Mouse (Mus musculus) thymus, adult 2 months (tissue): ENCODE measurements around the gene Card9. TPM values are rescaled to one million over a fixed set of nuclear protein-coding genes. Genes with fewer than 3 reads are reported as not detected.

Source experiments
- DNase-seq: peaks from one replicate; pipeline ENCODE4 v3.0.0; 2021
- H3K27ac ChIP-seq: fragments of 200-500 bp; 2 replicates; pipeline ENCODE4 v1.5.1; 2012; ENCODE audit warnings: low read length, control low read depth; ENCODE audit not compliant: control insufficient read depth, insufficient read depth
- H3K27me3 ChIP-seq: fragments of 200-500 bp; 2 replicates; pipeline ENCODE4 v1.6.1; 2012; ENCODE audit warnings: mild to moderate bottlenecking, low read length, moderate library complexity, mixed read lengths; ENCODE audit not compliant: control insufficient read depth, insufficient read depth
- H3K36me3 ChIP-seq: fragments of 200-500 bp; 2 replicates; pipeline ENCODE4 v1.6.1; 2012; ENCODE audit warnings: mild to moderate bottlenecking, low read length, moderate library complexity; ENCODE audit not compliant: control insufficient read depth, insufficient read depth
- H3K4me1 ChIP-seq: fragments of 200-500 bp; replicated peaks from 2 replicates; pipeline ENCODE4 v1.6.1; 2012; ENCODE audit warnings: low read length; ENCODE audit not compliant: control insufficient read depth, insufficient read depth
- H3K4me3 ChIP-seq: fragments of 200-500 bp; 2 replicates; pipeline ENCODE4 v1.5.1; 2012; ENCODE audit warnings: mild to moderate bottlenecking, low read length, control low read depth, moderate library complexity; ENCODE audit not compliant: control insufficient read depth, insufficient read depth
- CTCF ChIP-seq: fragments of 200-500 bp; IDR thresholded peaks from 2 replicates; pipeline ENCODE4 v1.5.1; 2012; ENCODE audit warnings: mild to moderate bottlenecking, control low read depth, low read length, moderate library complexity, borderline replicate concordance; ENCODE audit not compliant: control insufficient read depth, poor library complexity, insufficient read depth; ENCODE audit errors: extremely low read depth
- POLR2A ChIP-seq: fragments of 200-500 bp; IDR thresholded peaks from 2 replicates; pipeline ENCODE4 v1.6.1; 2012; ENCODE audit warnings: mild to moderate bottlenecking, low read length, control low read depth, moderate library complexity; ENCODE audit not compliant: control insufficient read depth, poor library complexity, insufficient read depth; ENCODE audit errors: extremely low read depth
- WGBS: fragments of 180-500 bp; shearing (Covaris S2); methylation state at CpG from one replicate; pipeline ENCODE4 v1.1.7; 2018; 5-methylcytosine and 5-hydroxymethylcytosine counted together
- polyA plus RNA-seq: library from polyadenylated mRNA; depleted of rRNA; stranded (reverse); fragments of >200 nt; gene quantifications from 2 replicates; pipeline ENCODE4 v1.2.3, GENCODE M21; 2012

Card9 gene
- polyA plus RNA-seq, 1 experiment, result 51.0 TPM

GRCm38 (mm10) chr2:26330702-26331101 is 30.0 kb downstream of the Card9 start:
- Histone ChIP-seq H3K4me3 (no peak overlapping the region), H3K27ac (no peak overlapping the region), H3K27me3 (no peaks in the 10 kb centered on the region), H3K36me3 (0 out of 2 replicates have a peak, but pooled peaks cover 7% of the 10 kb centered on the region), H3K4me1 (no peaks in the 10 kb centered on the region)
- TF ChIP-seq POLR2A (no peak), CTCF (no peak)
- WGBS, result 95% methylated on average over 6 of the region's 6 CpGs
- no peak for DNase-seq

- H3K36me3 ChIP-seq, result 0 out of 2 replicates have a peak, but pooled peaks cover 7% of the 10 kb centered on the region
- no peaks in the 10 kb centered on the region for H3K4me1 ChIP-seq
Measured at GRCm38 (mm10) chr2:26330056-26330468, 30.7 kb downstream of the Card9 start.

GRCm38 (mm10) chr2:26329402-26329801 is 31.3 kb downstream of the Card9 start:
- no peak overlapping the region for H3K27ac ChIP-seq
- no peak overlapping the region for H3K4me3 ChIP-seq
- 93% methylated on average over 8 of the region's 8 CpGs for WGBS
- H3K36me3 ChIP-seq, result 0 out of 2 replicates have a peak, but pooled peaks cover 7% of the 10 kb centered on the region
- TF ChIP-seq POLR2A (no peak), CTCF (no peak)
- no peak for DNase-seq
- H3K4me1 ChIP-seq, result no peaks in the 10 kb centered on the region
- no peaks in the 10 kb centered on the region for H3K27me3 ChIP-seq

More at GRCm38 (mm10) chr2:26330056-26330468, 30.7 kb downstream of the Card9 start:
- DNase-seq, result no peak
- Histone ChIP-seq H3K4me3 (no peak overlapping the region), H3K27me3 (no peaks in the 10 kb centered on the region), H3K27ac (no peak overlapping the region)
- 97% methylated on average over 4 of the region's 4 CpGs for WGBS
- TF ChIP-seq CTCF (no peak), POLR2A (no peak)

- no peak for DNase-seq
- 73% methylated on average over 4 of the region's 4 CpGs for WGBS
Measured at GRCm38 (mm10) chr2:26327852-26328251, 32.9 kb downstream of the Card9 start.

GRCm38 (mm10) chr2:26325386-26326181 is 35.1 kb downstream of the Card9 start:
- H3K36me3 ChIP-seq, result peaks cover 11% of the 10 kb centered on the region; the same call in 1 of the 2 replicates
- WGBS, result 77% methylated on average over 15 of the region's 15 CpGs
- DNase-seq, result peak; percentile 50
- no peak overlapping the region for H3K4me3 ChIP-seq
- TF ChIP-seq CTCF (peak; percentile 95), POLR2A (no peak)
- no peak overlapping the region for H3K27ac ChIP-seq
- no peaks in the 10 kb centered on the region for H3K27me3 ChIP-seq
- H3K4me1 ChIP-seq, result peaks cover 6% of the 10 kb centered on the region

More at GRCm38 (mm10) chr2:26327852-26328251, 32.9 kb downstream of the Card9 start:
- TF ChIP-seq CTCF, result no peak
- no peak for TF ChIP-seq POLR2A
- H3K4me3 ChIP-seq, result no peak overlapping the region
- H3K4me1 ChIP-seq, result no peaks in the 10 kb centered on the region
- H3K36me3 ChIP-seq, result peaks cover 11% of the 10 kb centered on the region; the same call in 1 of the 2 replicates
- no peak overlapping the region for H3K27ac ChIP-seq
- no peaks in the 10 kb centered on the region for H3K27me3 ChIP-seq

GRCm38 (mm10) chr2:26324917-26325316 is 35.8 kb downstream of the Card9 start:
- Histone ChIP-seq H3K4me1 (peaks cover 13% of the 10 kb centered on the region), H3K27me3 (no peaks in the 10 kb centered on the region), H3K36me3 (peaks cover 11% of the 10 kb centered on the region; the same call in 1 of the 2 replicates), H3K27ac (no peak overlapping the region), H3K4me3 (no peak overlapping the region)
- no peak for TF ChIP-seq POLR2A
- no peak for TF ChIP-seq CTCF
- WGBS, result 87% methylated on average over 2 of the region's 2 CpGs
- peak; percentile 57 for DNase-seq
